Mouse (Mus musculus): Measurements from ENCODE around the gene Prpf38a. TPM values are rescaled to one million over a fixed set of nuclear protein-coding genes. Genes with fewer than 3 reads are reported as not detected.

Prpf38a gene
- polyA plus RNA-seq, 1 experiment: 17.2 TPM

Other genes starting within 250 kb of the Prpf38a start
- gene Shisal2a, start 196.0 kb downstream of the Prpf38a start, polyA plus RNA-seq (2012; fragmentation: generic; extraction: Trizol): 0.40 TPM
- gene Gpx7, start 172.4 kb downstream of the Prpf38a start, polyA plus RNA-seq (2012; fragmentation: generic; extraction: Trizol): 0.34 TPM
- 10.6 TPM for gene Tut4, start 119.9 kb downstream of the Prpf38a start, polyA plus RNA-seq (2012; fragmentation: generic; extraction: Trizol)
- gene Orc1, start 87 bp upstream of the Prpf38a start, polyA plus RNA-seq (2012; fragmentation: generic; extraction: Trizol): 0.84 TPM
- 19.7 TPM for gene Cc2d1b, start 40.6 kb upstream of the Prpf38a start, polyA plus RNA-seq (2012; fragmentation: generic; extraction: Trizol)
- gene 3110021N24Rik, start 140.3 kb upstream of the Prpf38a start, polyA plus RNA-seq (2012; fragmentation: generic; extraction: Trizol): 0.06 TPM
- gene Zfyve9, start 201.5 kb upstream of the Prpf38a start, polyA plus RNA-seq (2012; fragmentation: generic; extraction: Trizol): 8.2 TPM

All from myocyte (in vitro differentiated cells).